In the genomic region with DNA sequence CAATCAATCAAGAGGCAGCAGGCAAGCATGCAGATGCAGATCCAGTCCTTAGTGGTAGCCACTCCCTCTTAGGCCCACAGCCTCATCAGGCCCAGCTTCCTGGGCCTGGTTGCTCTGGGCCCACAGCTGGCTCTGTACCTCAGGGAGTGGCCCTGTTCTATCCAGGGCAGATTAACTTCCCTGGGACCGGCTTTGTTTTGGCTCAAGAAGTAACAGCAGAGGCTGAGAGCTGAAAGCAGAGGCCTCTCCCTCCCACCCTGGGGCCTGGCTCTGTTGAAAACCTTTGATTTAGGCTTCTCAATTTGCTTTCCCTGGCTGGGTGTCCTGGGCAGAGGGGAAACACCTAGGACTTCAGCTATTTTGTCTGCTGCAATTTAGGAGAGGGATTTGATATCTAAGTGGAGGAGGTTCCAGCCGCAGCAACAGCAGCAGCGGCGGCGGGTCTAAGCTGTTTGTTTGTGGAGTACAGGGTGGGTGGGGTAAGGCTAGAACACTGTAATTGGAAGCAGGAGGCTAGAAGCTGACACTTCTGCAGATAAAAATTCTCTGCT, we compare ENCODE assay signal across 11 mouse cellular contexts. TPM values are rescaled to one million over a fixed set of nuclear protein-coding genes. Genes with fewer than 3 reads are reported as not detected.
DNase-seq lines count a peak whose midpoint lies in the region; ATAC-seq and TF ChIP-seq lines count a peak whose summit lies in the region.
"Had no signal": no experiment of that assay in that cellular context is flagged by ENCODE, and none has a peak within 500 bp of the region (broad histone marks: within the 10 kb centered on the region; RNA-seq: fewer than 3 reads in every experiment).

No protein-coding gene starts in this region.

- H3K27ac ChIP-seq in hindbrain, embryonic 10.5 days = peak overlapping the region; percentile 59
- H3K27ac ChIP-seq in hindbrain, postnatal 0 days = no peak overlapping the region
- H3K27ac ChIP-seq in ES-E14 (ENCODE audit: insufficient read depth, low read depth, low read length, poor library complexity, severe bottlenecking) = peak overlapping the region; percentile 66
- H3K27ac ChIP-seq in limb, embryonic 11.5 days (replicated peaks; ENCODE audit: low read depth, low read length) = 0 out of 2 replicates have a peak overlapping the region, but pooled peaks have one; percentile 2

- in situ Hi-C loops in ES-E14 (cut with MboI; ENCODE audit: low sequenced_read_pairs in 2 of 2, unreplicated experiment in 2 of 2) = no loop called here

- ATAC-seq in hindbrain, postnatal 0 days = no peak
- ATAC-seq in limb, embryonic 11.5 days (ENCODE audit: insufficient number of reproducible peaks, low FRiP score, low TSS enrichment, low read depth) = no peak
- no peak for ATAC-seq in CD4-positive, CD25-positive, alpha-beta regulatory T cell, adult 4 months

- H3K27me3 ChIP-seq in hindbrain, embryonic 10.5 days (ENCODE audit: insufficient read depth, poor library complexity, severe bottlenecking) = no peaks in the 10 kb centered on the region; the same call in 1 of the 2 replicates
- no peaks in the 10 kb centered on the region for H3K27me3 ChIP-seq in hindbrain, postnatal 0 days (ENCODE audit: insufficient read depth, low read length)
- no peaks in the 10 kb centered on the region for H3K27me3 ChIP-seq in limb, embryonic 11.5 days (ENCODE audit: control insufficient read depth, insufficient read depth, low read length)

- WGBS in hindbrain, embryonic 10.5 days = 32% methylated on average over 5 of the region's 5 CpGs
- whole genome bisulfite sequencing in hindbrain, postnatal 0 days = 43% methylated on average over 5 of the region's 5 CpGs
- 12% methylated on average over 5 of the region's 5 CpGs for WGBS in limb, embryonic 11.5 days

- no peak overlapping the region for H3K4me2 ChIP-seq in hindbrain, postnatal 0 days (ENCODE audit: low read depth, low read length)
- no peak overlapping the region for H3K4me2 ChIP-seq in limb, embryonic 11.5 days (ENCODE audit: low read depth, severe bottlenecking)

- H3K9me3 ChIP-seq in hindbrain, embryonic 10.5 days = no peaks in the 10 kb centered on the region
- H3K9me3 ChIP-seq in hindbrain, postnatal 0 days (ENCODE audit: low read length) = no peaks in the 10 kb centered on the region
- no peaks in the 10 kb centered on the region for H3K9me3 ChIP-seq in ES-E14 (ENCODE audit: control insufficient read depth, insufficient read depth, low read depth, low read length)
- no peaks in the 10 kb centered on the region for H3K9me3 ChIP-seq in limb, embryonic 11.5 days (ENCODE audit: control insufficient read depth, low read length)
- H3K9me3 ChIP-seq: G1E had no signal

- DNase-seq in hindbrain, embryonic 10.5 days (ENCODE audit: low spot score) = no peak
- DNase-seq in hindbrain, postnatal 0 days (ENCODE audit: low spot score) = no peak
- DNase-seq in ES-E14 (ENCODE audit: low read depth, low spot score) = peak; percentile 80
- DNase-seq in gastrocnemius, adult 8-10 months (ENCODE audit: low spot score in 2 of 2) = peak; percentile 35 to 58
- DNase-seq in limb, embryonic 11.5 days (ENCODE audit: low spot score) = peak; percentile 37
- DNase-seq in thymus, postnatal 0 days (ENCODE audit: low spot score) = no peak
- DNase-seq in frontal cortex, adult 2 months (ENCODE audit: extremely low spot score in 1 of 2, low spot score in 1 of 2) = no peak
- DNase-seq: kidney, postnatal 14 days had no signal

- H3K36me3 ChIP-seq in hindbrain, embryonic 10.5 days = no peaks in the 10 kb centered on the region
- H3K36me3 ChIP-seq in hindbrain, postnatal 0 days (ENCODE audit: insufficient read depth, low read length) = no peaks in the 10 kb centered on the region
- H3K36me3 ChIP-seq in ES-E14 (ENCODE audit: control insufficient read depth, insufficient read depth, low read length, poor library complexity, severe bottlenecking) = no peaks in the 10 kb centered on the region
- no peaks in the 10 kb centered on the region for H3K36me3 ChIP-seq in limb, embryonic 11.5 days (ENCODE audit: control insufficient read depth, insufficient read depth, low read length)
- H3K36me3 ChIP-seq: G1E had no signal

- H3K4me1 ChIP-seq in hindbrain, embryonic 10.5 days (replicated peaks) = peaks cover 36% of the 10 kb centered on the region
- H3K4me1 ChIP-seq in hindbrain, postnatal 0 days (ENCODE audit: insufficient read depth, low read length) = no peaks in the 10 kb centered on the region
- H3K4me1 ChIP-seq in ES-E14 (ENCODE audit: control insufficient read depth in 2 of 2, insufficient read depth in 2 of 2, low read length in 2 of 2, poor library complexity in 1 of 2) = peaks cover 13 to 61% of the 10 kb centered on the region in 2 experiments; a peak in 3 of 4 replicates
- H3K4me1 ChIP-seq in limb, embryonic 11.5 days (ENCODE audit: control insufficient read depth, insufficient read depth, low read length) = peaks cover 16% of the 10 kb centered on the region

- TF ChIP-seq CTCF in hindbrain, postnatal 0 days (IDR thresholded peaks at IDR 0.05; ENCODE audit: low read depth) = no peak

- H3K9ac ChIP-seq in hindbrain, postnatal 0 days (replicated peaks; ENCODE audit: low read length) = no peak overlapping the region
- no peak overlapping the region; the same call in 1 of the 2 replicates for H3K9ac ChIP-seq in ES-E14 (ENCODE audit: insufficient read depth, low read depth, low read length, poor library complexity, severe bottlenecking)
- peak overlapping the region; percentile 28; the same call in 1 of the 2 replicates for H3K9ac ChIP-seq in limb, embryonic 11.5 days (ENCODE audit: low read length)

- no peak overlapping the region for H3K4me3 ChIP-seq in hindbrain, embryonic 10.5 days
- no peak overlapping the region for H3K4me3 ChIP-seq in hindbrain, postnatal 0 days (ENCODE audit: low read length)
- H3K4me3 ChIP-seq in ES-E14 (ENCODE audit: insufficient read depth in 1 of 2, low read depth in 1 of 2, low read length in 2 of 2, poor library complexity in 1 of 2, severe bottlenecking in 1 of 2) = no peak overlapping the region
- H3K4me3 ChIP-seq in limb, embryonic 11.5 days (ENCODE audit: low read depth, low read length) = no peak overlapping the region

TF ChIP-seq in ES-E14, 5 proteins besides CTCF, POLR2A, EP300 and RAD21:
- TF ChIP-seq CHD2 (IDR thresholded peaks at IDR 0.05; ENCODE audit: low read depth, low read length) = no peak
- no peak for TF ChIP-seq MAFK (IDR thresholded peaks at IDR 0.05; ENCODE audit: insufficient read depth, low read depth, low read length)
- TF ChIP-seq HCFC1 (IDR thresholded peaks at IDR 0.05; ENCODE audit: borderline replicate concordance, insufficient read depth, low read length) = no peak

RNA-seq across cellular contexts. Expression of gene Lif, which starts 45.1 kb away (rescaled TPM):
- polyA plus RNA-seq in hindbrain, embryonic 10.5 days (2016; fragmentation: Nextera tagmentation; extraction: Ambion mirVana) = 0.05 and 0.09 TPM in 2 replicates
- total RNA-seq in hindbrain, postnatal 0 days (2014; rRNA removed) = 0.21 and 0.22 TPM in 2 replicates
- 0.08 and 0.10 TPM in 2 replicates for polyA plus RNA-seq in hindbrain, postnatal 0 days (2015; fragmentation: Nextera tagmentation; extraction: Ambion mirVana)
- 6.6 and 7.9 TPM in 2 replicates for total RNA-seq in ES-E14 (2012; rRNA removed)
- total RNA-seq in gastrocnemius, adult 8-10 months (2022) = under 1 TPM in 2 of 4 experiments, not detected in 2; 0.19 to 0.22 TPM
- 0.04 and 0.05 TPM in 2 replicates for polyA plus RNA-seq in limb, embryonic 11.5 days (2014; fragmentation: Nextera tagmentation; extraction: Ambion mirVana)
- polyA plus RNA-seq in thymus, postnatal 0 days (2015; fragmentation: Nextera tagmentation; extraction: Ambion mirVana) = 0.49 and 0.65 TPM in 2 replicates
- 1 to 10 TPM; 1.8 to 2.7 TPM for polyA plus RNA-seq in CD4-positive, CD25-positive, alpha-beta regulatory T cell, adult 4 months (2017; shearing (Covaris generic))
- polyA plus RNA-seq in frontal cortex, adult 2 months (2012; rRNA removed) = 0.36 TPM in 2 replicates
- polyA plus RNA-seq: liver, embryonic 16.5 days had no signal

Comparison
In these comparisons a context has a peak if more than half of its experiments do, and no peak if none do; other contexts are left out.
1. DNase-seq: peak in ES-E14 (single experiment), gastrocnemius, adult 8-10 months (2 of 2) and limb, embryonic 11.5 days (single experiment); none in hindbrain, embryonic 10.5 days (single experiment), hindbrain, postnatal 0 days (single experiment), thymus, postnatal 0 days (single experiment) and frontal cortex, adult 2 months (0 of 2).